Mouse (Mus musculus): ENCODE measurements around the gene Banf2. TPM values are rescaled to one million over a fixed set of nuclear protein-coding genes. Genes with fewer than 3 reads are reported as not detected.

Banf2 gene
- total RNA-seq, 2 experiments from 2014 or later = not detected

GRCm38 (mm10) chr2:144108376-144108775 lies 75.5 kb downstream of the Banf2 start:
- intact Hi-C loops (cut with DNase I) = no loop called here
- TF ChIP-seq CTCF (IDR thresholded peaks at IDR 0.05) = no peak
- no peak for DNase-seq (ENCODE audit: extremely low spot score in 1 of 2, low spot score in 2 of 2)
- H3K27ac ChIP-seq = no peak overlapping the region
- no peak overlapping the region for H3K4me3 ChIP-seq

GRCm38 (mm10) chr2:144111966-144112365 lies 79.1 kb downstream of the Banf2 start:
- DNase-seq (ENCODE audit: extremely low spot score in 1 of 2, low spot score in 2 of 2) = no peak

GRCm38 (mm10) chr2:144112666-144113065 lies 79.8 kb downstream of the Banf2 start:
- no peak for DNase-seq (ENCODE audit: extremely low spot score in 1 of 2, low spot score in 2 of 2)
- Histone ChIP-seq H3K4me3 (no peak overlapping the region), H3K27ac (no peak overlapping the region)
- intact Hi-C loops (cut with DNase I) = no loop called here
- TF ChIP-seq CTCF (IDR thresholded peaks at IDR 0.05) = no peak

More at GRCm38 (mm10) chr2:144111966-144112365, 79.1 kb downstream of the Banf2 start:
- no peak overlapping the region for H3K27ac ChIP-seq
- intact Hi-C loops (cut with DNase I) = no loop called here
- no peak for TF ChIP-seq CTCF (IDR thresholded peaks at IDR 0.05)
- H3K4me3 ChIP-seq = no peak overlapping the region

GRCm38 (mm10) chr2:144118061-144118460 lies 85.2 kb downstream of the Banf2 start:
- H3K27ac ChIP-seq = no peak overlapping the region
- TF ChIP-seq CTCF (IDR thresholded peaks at IDR 0.05) = no peak
- no peak for DNase-seq (ENCODE audit: extremely low spot score in 1 of 2, low spot score in 2 of 2)
- H3K4me3 ChIP-seq = no peak overlapping the region
- intact Hi-C loops (cut with DNase I) = no loop called here

- peak in 1 of 2 experiments; percentile 14 for DNase-seq (ENCODE audit: extremely low spot score in 1 of 2, low spot score in 2 of 2)
These were observed 87.4 kb downstream of the Banf2 start for GRCm38 (mm10) chr2:144120186-144120823.

GRCm38 (mm10) chr2:144122068-144122467 lies 89.2 kb downstream of the Banf2 start:
- intact Hi-C loops (cut with DNase I) = no loop called here
- TF ChIP-seq CTCF (IDR thresholded peaks at IDR 0.05) = no peak
- Histone ChIP-seq H3K4me3 (no peak overlapping the region), H3K27ac (no peak overlapping the region)
- no peak for DNase-seq (ENCODE audit: extremely low spot score in 1 of 2, low spot score in 2 of 2)

More at GRCm38 (mm10) chr2:144120186-144120823, 87.4 kb downstream of the Banf2 start:
- no peak overlapping the region for H3K4me3 ChIP-seq
- no peak for TF ChIP-seq CTCF (IDR thresholded peaks at IDR 0.05)
- intact Hi-C loops (cut with DNase I) = no loop called here
- no peak overlapping the region for H3K27ac ChIP-seq

Other genes starting within 250 kb of the Banf2 start
- 1 to 10 TPM in 1 of 2 experiments, under 1 TPM in 1; 0.88 to 1.1 TPM for gene Bfsp1, start 169.9 kb upstream of the Banf2 start, total RNA-seq (2021)
- gene Dstn, start 117.7 kb upstream of the Banf2 start, total RNA-seq (2021) = 100 to 1,000 TPM; 154 to 157 TPM
- 10 to 100 TPM; 61.2 to 65.6 TPM for gene Rrbp1, start 21.8 kb upstream of the Banf2 start, total RNA-seq (2021)
- gene Mgme1, start 237.6 kb downstream of the Banf2 start, total RNA-seq (2021) = 1 to 10 TPM; 5.4 to 5.7 TPM
- gene Snx5, start 237.8 kb downstream of the Banf2 start, total RNA-seq (2021) = 10 to 100 TPM; 77.4 to 87.4 TPM